Mouse (Mus musculus): ENCODE measurements around the gene Prrx1.

The Prrx1 gene

GRCm38 (mm10) chr1:163255884-163256283 is 57.6 kb downstream of the Prrx1 start:
- DNase-seq, result no peak

GRCm38 (mm10) chr1:163252796-163253195 is 60.7 kb downstream of the Prrx1 start:
- no peak for DNase-seq

GRCm38 (mm10) chr1:163252331-163252730 is 61.2 kb downstream of the Prrx1 start:
- no peak for DNase-seq

- no peak for DNase-seq
Measured at GRCm38 (mm10) chr1:163251766-163252165, 61.7 kb downstream of the Prrx1 start.

- no peak for DNase-seq
Measured at GRCm38 (mm10) chr1:163238950-163239349, 74.6 kb downstream of the Prrx1 start.

- DNase-seq, result no peak
Measured at GRCm38 (mm10) chr1:163231230-163231629, 82.3 kb downstream of the Prrx1 start.

- no peak for DNase-seq
Measured at GRCm38 (mm10) chr1:163226271-163226670, 87.2 kb downstream of the Prrx1 start.

GRCm38 (mm10) chr1:163221767-163222166 is 91.7 kb downstream of the Prrx1 start:
- no peak for DNase-seq

GRCm38 (mm10) chr1:163208919-163209867 is 104.3 kb downstream of the Prrx1 start:
- DNase-seq, result no peak

- no peak for DNase-seq
Measured at GRCm38 (mm10) chr1:163198767-163199166, 114.7 kb downstream of the Prrx1 start.

GRCm38 (mm10) chr1:163198059-163198458 is 115.5 kb downstream of the Prrx1 start:
- no peak for DNase-seq
